Mouse (Mus musculus) limb, embryonic 15.5 days (tissue): ENCODE data around the gene Birc5. TPM values are rescaled to one million over a fixed set of nuclear protein-coding genes. Genes with fewer than 3 reads are reported as not detected.

ENCODE experiments used
- ATAC-seq: fragments of 200-750 bp; cut with Nextera tagmentation; 2 replicates; pipeline ENCODE4 v1.8.0; 2017; ENCODE audit warnings: low read depth, moderate TSS enrichment; ENCODE audit not compliant: insufficient number of reproducible peaks, low FRiP score, low TSS enrichment
- H3K27ac ChIP-seq: fragments of 300-500 bp; sonication (generic); 2 replicates; pipeline ENCODE4 v1.5.1; 2015; ENCODE audit warnings: moderate library complexity, mild to moderate bottlenecking, inconsistent platforms
- H3K27me3 ChIP-seq: fragments of 300-500 bp; sonication (generic); 2 replicates; pipeline ENCODE4 v1.6.1; 2015; ENCODE audit warnings: inconsistent platforms
- H3K36me3 ChIP-seq: fragments of 300-500 bp; sonication (generic); 2 replicates; pipeline ENCODE4 v1.6.1; 2015; ENCODE audit warnings: inconsistent platforms
- H3K4me1 ChIP-seq: fragments of 300-500 bp; sonication (generic); 2 replicates; pipeline ENCODE4 v1.6.1; 2015; ENCODE audit warnings: inconsistent platforms
- H3K4me2 ChIP-seq: fragments of 300-500 bp; sonication (generic); 2 replicates; pipeline ENCODE4 v1.6.1; 2015; ENCODE audit warnings: mild to moderate bottlenecking, inconsistent platforms
- H3K4me3 ChIP-seq: fragments of 300-500 bp; sonication (generic); 2 replicates; pipeline ENCODE4 v1.5.1; 2015; ENCODE audit warnings: mild to moderate bottlenecking, inconsistent platforms
- H3K9ac ChIP-seq: fragments of 300-500 bp; sonication (generic); 2 replicates; pipeline ENCODE4 v1.6.1; 2015; ENCODE audit warnings: inconsistent platforms
- H3K9me3 ChIP-seq: fragments of 300-500 bp; sonication (generic); 2 replicates; pipeline ENCODE4 v1.6.1; 2016; ENCODE audit warnings: inconsistent platforms
- WGBS: fragments of 180-500 bp; shearing (Covaris S2); methylation state at CpG from one replicate; pipeline ENCODE4 v1.1.7; 2015; 5-methylcytosine and 5-hydroxymethylcytosine counted together
- polyA plus RNA-seq: library from polyadenylated mRNA; unstranded; fragments of >200 nt; fragmentation: Nextera tagmentation; extraction: Ambion mirVana; gene quantifications from 2 replicates; pipeline ENCODE4 v1.2.1, GENCODE M21; 2015

The Birc5 gene
- polyA plus RNA-seq, 1 experiment from 2014 or later, result 254 TPM

GRCm38 (mm10) chr11:117845651-117846050, 3.4 kb upstream of the Birc5 start:
- H3K9me3 ChIP-seq, result no peaks in the 10 kb centered on the region
- peaks cover 26% of the 10 kb centered on the region for H3K4me1 ChIP-seq
- no peaks in the 10 kb centered on the region for H3K27me3 ChIP-seq
- 81% methylated on average over 2 of the region's 2 CpGs for WGBS
- H3K36me3 ChIP-seq, result no peaks in the 10 kb centered on the region
- no peak overlapping the region for H3K4me3 ChIP-seq
- H3K4me2 ChIP-seq, result no peak overlapping the region
- H3K27ac ChIP-seq, result no peak overlapping the region
- ATAC-seq, result no peak
- H3K9ac ChIP-seq, result no peak overlapping the region

- no peak for ATAC-seq
- Histone ChIP-seq H3K9me3 (no peaks in the 10 kb centered on the region), H3K4me1 (peaks cover 26% of the 10 kb centered on the region), H3K4me2 (no peak overlapping the region), H3K27ac (no peak overlapping the region), H3K36me3 (no peaks in the 10 kb centered on the region), H3K27me3 (no peaks in the 10 kb centered on the region), H3K9ac (no peak overlapping the region), H3K4me3 (no peak overlapping the region)
- 47% methylated on average over 5 of the region's 5 CpGs for WGBS
Observed at GRCm38 (mm10) chr11:117846640-117847039, 2.4 kb upstream of the Birc5 start.

GRCm38 (mm10) chr11:117847593-117848215, 1.3 kb upstream of the Birc5 start:
- WGBS, result 65% methylated on average over 7 of the region's 7 CpGs
- H3K4me2 ChIP-seq, result peak overlapping the region; percentile 90
- peaks cover 4% of the 10 kb centered on the region for H3K36me3 ChIP-seq
- H3K27me3 ChIP-seq, result no peaks in the 10 kb centered on the region
- H3K27ac ChIP-seq, result peak overlapping the region; percentile 96
- H3K9me3 ChIP-seq, result no peaks in the 10 kb centered on the region
- H3K9ac ChIP-seq, result 0 out of 2 replicates have a peak overlapping the region, but pooled peaks have one; percentile 72
- peaks cover 26% of the 10 kb centered on the region for H3K4me1 ChIP-seq
- peak overlapping the region; percentile 70 for H3K4me3 ChIP-seq
- no peak for ATAC-seq

GRCm38 (mm10) chr11:117848271-117848984, 623 bp upstream of the Birc5 start:
- Histone ChIP-seq H3K4me2 (peak overlapping the region; percentile 90), H3K27ac (peak overlapping the region; percentile 96), H3K9me3 (no peaks in the 10 kb centered on the region), H3K4me1 (peaks cover 26% of the 10 kb centered on the region), H3K4me3 (peak overlapping the region; percentile 70), H3K36me3 (peaks cover 12% of the 10 kb centered on the region), H3K9ac (peak overlapping the region; percentile 72), H3K27me3 (no peaks in the 10 kb centered on the region)
- ATAC-seq, result peak; percentile 82
- 3% methylated on average over 19 of the region's 19 CpGs for WGBS

- peaks cover 22% of the 10 kb centered on the region for H3K4me1 ChIP-seq
- H3K27me3 ChIP-seq, result no peaks in the 10 kb centered on the region
- no peak overlapping the region for H3K9ac ChIP-seq
- no peak overlapping the region for H3K4me2 ChIP-seq
- peaks cover 50% of the 10 kb centered on the region for H3K36me3 ChIP-seq
- no peak overlapping the region for H3K4me3 ChIP-seq
- no peak for ATAC-seq
- H3K27ac ChIP-seq, result no peak overlapping the region
- WGBS, result 93% methylated on average over 3 of the region's 3 CpGs
- no peaks in the 10 kb centered on the region for H3K9me3 ChIP-seq
Observed at GRCm38 (mm10) chr11:117852875-117853274, 3.8 kb downstream of the Birc5 start.

GRCm38 (mm10) chr11:117854241-117854640, 5.2 kb downstream of the Birc5 start:
- peaks cover 50% of the 10 kb centered on the region for H3K36me3 ChIP-seq
- H3K9me3 ChIP-seq, result no peaks in the 10 kb centered on the region
- no peak for ATAC-seq
- peaks cover 14% of the 10 kb centered on the region for H3K4me1 ChIP-seq
- no peak overlapping the region for H3K27ac ChIP-seq
- no peak overlapping the region for H3K4me3 ChIP-seq
- no peak overlapping the region for H3K9ac ChIP-seq
- no peaks in the 10 kb centered on the region; the same call in 1 of the 2 replicates for H3K27me3 ChIP-seq
- WGBS, result 91% methylated on average over 9 of the region's 9 CpGs
- no peak overlapping the region for H3K4me2 ChIP-seq

- no peak overlapping the region for H3K9ac ChIP-seq
- H3K4me2 ChIP-seq, result no peak overlapping the region
- ATAC-seq, result no peak
- no peak overlapping the region for H3K27ac ChIP-seq
- H3K4me3 ChIP-seq, result no peak overlapping the region
- H3K27me3 ChIP-seq, result peaks cover 8% of the 10 kb centered on the region
- no peaks in the 10 kb centered on the region for H3K9me3 ChIP-seq
- peaks cover 8% of the 10 kb centered on the region for H3K4me1 ChIP-seq
- WGBS, result 96% methylated on average over 5 of the region's 5 CpGs
- H3K36me3 ChIP-seq, result peaks cover 50% of the 10 kb centered on the region
Observed at GRCm38 (mm10) chr11:117855360-117855759, 6.3 kb downstream of the Birc5 start.

GRCm38 (mm10) chr11:117855975-117856374, 6.9 kb downstream of the Birc5 start:
- H3K36me3 ChIP-seq, result peaks cover 50% of the 10 kb centered on the region
- H3K4me1 ChIP-seq, result peaks cover 10% of the 10 kb centered on the region
- no peak overlapping the region for H3K4me3 ChIP-seq
- no peak for ATAC-seq
- H3K9ac ChIP-seq, result no peak overlapping the region
- H3K27ac ChIP-seq, result no peak overlapping the region
- H3K27me3 ChIP-seq, result peaks cover 14% of the 10 kb centered on the region
- WGBS, result 88% methylated on average over 1 of the region's 1 CpGs
- H3K9me3 ChIP-seq, result no peaks in the 10 kb centered on the region
- H3K4me2 ChIP-seq, result no peak overlapping the region

GRCm38 (mm10) chr11:117857462-117857861, 8.4 kb downstream of the Birc5 start:
- WGBS, result 94% methylated on average over 10 of the region's 10 CpGs
- Histone ChIP-seq H3K27ac (no peak overlapping the region), H3K4me3 (no peak overlapping the region), H3K9me3 (no peaks in the 10 kb centered on the region), H3K4me2 (no peak overlapping the region), H3K36me3 (peaks cover 48% of the 10 kb centered on the region), H3K4me1 (peaks cover 10% of the 10 kb centered on the region), H3K9ac (no peak overlapping the region), H3K27me3 (peaks cover 29% of the 10 kb centered on the region)
- ATAC-seq, result no peak

GRCm38 (mm10) chr11:117858392-117858791, 9.3 kb downstream of the Birc5 start:
- Histone ChIP-seq H3K9me3 (no peaks in the 10 kb centered on the region), H3K27ac (no peak overlapping the region), H3K4me2 (no peak overlapping the region), H3K4me1 (peaks cover 10% of the 10 kb centered on the region), H3K27me3 (peaks cover 36% of the 10 kb centered on the region), H3K4me3 (no peak overlapping the region), H3K9ac (no peak overlapping the region), H3K36me3 (peaks cover 39% of the 10 kb centered on the region)
- no peak for ATAC-seq
- 46% methylated on average over 3 of the region's 3 CpGs for WGBS

GRCm38 (mm10) chr11:117860601-117861000, 11.6 kb downstream of the Birc5 start, which contains the start of gene Tmem235:
Gene Tmem235, plus strand, starts transcription at chr11:117860752.
- no peak for ATAC-seq
- no peak within 1 kb of the TSS for H3K4me2 ChIP-seq
- H3K4me1 ChIP-seq, result peaks cover 10% of the 10 kb centered on the region
- H3K36me3 ChIP-seq, result peaks cover 21% of the 10 kb centered on the region
- 3% methylated on average over 23 of the region's 23 CpGs for WGBS
- no peak within 1 kb of the TSS for H3K27ac ChIP-seq
- no peak within 1 kb of the TSS for H3K9ac ChIP-seq
- H3K27me3 ChIP-seq, result peaks cover 43% of the 10 kb centered on the region
- no peak within 1 kb of the TSS for H3K4me3 ChIP-seq
- no peaks in the 10 kb centered on the region for H3K9me3 ChIP-seq

GRCm38 (mm10) chr11:117863174-117863856, 14.3 kb downstream of the Birc5 start:
- WGBS, result 35% methylated on average over 11 of the region's 11 CpGs
- H3K36me3 ChIP-seq, result no peaks in the 10 kb centered on the region
- no peak for ATAC-seq
- no peaks in the 10 kb centered on the region for H3K9me3 ChIP-seq
- no peak overlapping the region for H3K4me3 ChIP-seq
- peaks cover 43% of the 10 kb centered on the region for H3K27me3 ChIP-seq
- H3K4me2 ChIP-seq, result no peak overlapping the region
- H3K9ac ChIP-seq, result no peak overlapping the region
- no peak overlapping the region for H3K27ac ChIP-seq
- peaks cover 10% of the 10 kb centered on the region for H3K4me1 ChIP-seq
